24 mouse cellular contexts compared by ENCODE assay signal in genomic region chr16:13376947-13377486, GRCm38 (mm10).
A peak's percentile ranks its signal among the peaks of the same experiment; 100 is the strongest.
DNase-seq lines count a peak whose midpoint lies in the region; ATAC-seq and TF ChIP-seq lines count a peak whose summit lies in the region.
"Had no signal": no experiment of that assay in that cellular context is flagged by ENCODE, and none has a peak within 500 bp of the region (broad histone marks: within the 10 kb centered on the region; RNA-seq: fewer than 3 reads in every experiment).

No protein-coding gene starts in this region.

- no peak overlapping the region for H3K4me3 ChIP-seq in heart, adult 2 months
- H3K4me3 ChIP-seq in heart, embryonic 13.5 days = no peak overlapping the region
- H3K4me3 ChIP-seq in heart, postnatal 0 days (ENCODE audit: low read depth, low read length) = no peak overlapping the region
- no peak overlapping the region for H3K4me3 ChIP-seq in brown adipose tissue, adult 24 weeks (ENCODE audit: insufficient read depth, low read depth, low read length)
- H3K4me3 ChIP-seq in hindbrain, embryonic 12.5 days = no peak overlapping the region
- H3K4me3 ChIP-seq: embryonic facial prominence, embryonic 15.5 days; erythroblast, embryonic 14.5 days; forebrain, embryonic 10.5 days; hindbrain, embryonic 10.5 days; hindbrain, embryonic 15.5 days; kidney, embryonic 15.5 days had no signal

- no peak overlapping the region for H3K9ac ChIP-seq in heart, adult 2 months (ENCODE audit: low read depth, low read length)
- H3K9ac ChIP-seq in heart, embryonic 13.5 days = no peak overlapping the region
- no peak overlapping the region for H3K9ac ChIP-seq in heart, postnatal 0 days (replicated peaks; ENCODE audit: low read depth, low read length)
- H3K9ac ChIP-seq in hindbrain, embryonic 12.5 days = no peak overlapping the region
- H3K9ac ChIP-seq: embryonic facial prominence, embryonic 15.5 days; hindbrain, embryonic 15.5 days; kidney, embryonic 15.5 days had no signal

- intact Hi-C loops in heart, adult 2 months (cut with DNase I) = no loop called here
- intact Hi-C loops in heart, postnatal 14 days (cut with DNase I) = no loop called here

- H3K4me2 ChIP-seq in heart, embryonic 13.5 days = peak overlapping the region; percentile 27
- peak overlapping the region; percentile 37 for H3K4me2 ChIP-seq in heart, postnatal 0 days (ENCODE audit: low read depth, low read length)
- no peak overlapping the region for H3K4me2 ChIP-seq in hindbrain, embryonic 12.5 days (replicated peaks)
- H3K4me2 ChIP-seq: embryonic facial prominence, embryonic 15.5 days; hindbrain, embryonic 15.5 days; kidney, embryonic 15.5 days had no signal

- peaks cover 12% of the 10 kb centered on the region for H3K4me1 ChIP-seq in heart, adult 2 months (ENCODE audit: control insufficient read depth, insufficient read depth, low read length)
- peaks cover 22% of the 10 kb centered on the region for H3K4me1 ChIP-seq in heart, embryonic 13.5 days
- peaks cover 23% of the 10 kb centered on the region for H3K4me1 ChIP-seq in heart, postnatal 0 days (ENCODE audit: control insufficient read depth, insufficient read depth)
- H3K4me1 ChIP-seq in brown adipose tissue, adult 24 weeks (ENCODE audit: control insufficient read depth, insufficient read depth, insufficient read length, low read length) = peaks cover 14% of the 10 kb centered on the region
- H3K4me1 ChIP-seq in hindbrain, embryonic 12.5 days = peaks cover under 1% of the 10 kb centered on the region; the same call in 1 of the 2 replicates

- no peak for TF ChIP-seq EP300 in heart, adult 2 months (IDR thresholded peaks at IDR 0.05; ENCODE audit: insufficient read depth, low read depth, low read length)
- no peak for TF ChIP-seq EP300 in heart, postnatal 0 days (IDR thresholded peaks at IDR 0.05; ENCODE audit: low read depth)

- H3K27me3 ChIP-seq in heart, adult 2 months (ENCODE audit: control insufficient read depth, insufficient read depth, low read length) = no peaks in the 10 kb centered on the region
- H3K27me3 ChIP-seq in heart, embryonic 13.5 days (replicated peaks) = no peaks in the 10 kb centered on the region
- H3K27me3 ChIP-seq in heart, postnatal 0 days (ENCODE audit: control insufficient read depth, insufficient read depth, low read length) = no peaks in the 10 kb centered on the region
- H3K27me3 ChIP-seq in hindbrain, embryonic 12.5 days = no peaks in the 10 kb centered on the region
- H3K27me3 ChIP-seq: embryonic facial prominence, embryonic 15.5 days; hindbrain, embryonic 15.5 days; kidney, embryonic 15.5 days; Patski had no signal

- ATAC-seq in heart, embryonic 13.5 days (ENCODE audit: extremely low read depth, insufficient number of reproducible peaks, low FRiP score, low TSS enrichment) = no peak
- no peak for ATAC-seq in heart, postnatal 0 days (ENCODE audit: insufficient read depth, low read depth)
- ATAC-seq in hindbrain, embryonic 12.5 days (ENCODE audit: low FRiP score) = no peak
- ATAC-seq: forebrain, embryonic 14.5 days; intestine, embryonic 16.5 days; Patski had no signal

- WGBS in heart, adult 2 months = 56% methylated on average over 7 of the region's 7 CpGs
- WGBS in heart, embryonic 13.5 days = 29% methylated on average over 7 of the region's 7 CpGs
- WGBS in heart, postnatal 0 days = 30% methylated on average over 7 of the region's 7 CpGs
- WGBS in hindbrain, embryonic 12.5 days = 84% methylated on average over 7 of the region's 7 CpGs

- no peak for TF ChIP-seq POLR2A in heart, adult 2 months (IDR thresholded peaks at IDR 0.05; ENCODE audit: insufficient read depth, low read depth, low read length)

- H3K27ac ChIP-seq in heart, adult 2 months = peak overlapping the region; percentile 71
- peak overlapping the region; percentile 41 for H3K27ac ChIP-seq in heart, embryonic 13.5 days (replicated peaks)
- peak overlapping the region; percentile 49 for H3K27ac ChIP-seq in heart, postnatal 0 days (ENCODE audit: low read depth)
- H3K27ac ChIP-seq in brown adipose tissue, adult 24 weeks (replicated peaks; ENCODE audit: low read depth, low read length) = 0 out of 2 replicates have a peak overlapping the region, but pooled peaks have one; percentile 11
- no peak overlapping the region for H3K27ac ChIP-seq in hindbrain, embryonic 12.5 days
- H3K27ac ChIP-seq: embryonic facial prominence, embryonic 15.5 days; forebrain, embryonic 10.5 days; hindbrain, embryonic 10.5 days; hindbrain, embryonic 15.5 days; kidney, embryonic 15.5 days had no signal

- TF ChIP-seq CTCF in heart, adult 2 months (IDR thresholded peaks at IDR 0.05) = no peak
- no peak for TF ChIP-seq CTCF in heart, postnatal 0 days (IDR thresholded peaks at IDR 0.05; ENCODE audit: low read depth)

- no peak for DNase-seq in heart, adult 2 months
- no peak for DNase-seq in heart, postnatal 14 days
- DNase-seq in heart, postnatal 4 days = no peak
- no peak for DNase-seq in heart, postnatal 0 days (ENCODE audit: low spot score)
- DNase-seq in heart, adult 11 months = no peak
- DNase-seq: adrenal gland, adult 2 months; adrenal gland, postnatal 25 days; cerebellum, adult 11 months; cerebellum, adult 8-10 months; cerebellum, postnatal 14 days; embryo, embryonic 11 days; kidney, adult 2 months had no signal

- no peaks in the 10 kb centered on the region for H3K9me3 ChIP-seq in heart, embryonic 13.5 days
- H3K9me3 ChIP-seq in heart, postnatal 0 days (replicated peaks; ENCODE audit: control insufficient read depth, low read length) = no peaks in the 10 kb centered on the region
- H3K9me3 ChIP-seq in hindbrain, embryonic 12.5 days (replicated peaks) = no peaks in the 10 kb centered on the region
- H3K9me3 ChIP-seq: embryonic facial prominence, embryonic 15.5 days; forebrain, embryonic 10.5 days; hindbrain, embryonic 10.5 days; hindbrain, embryonic 15.5 days; kidney, embryonic 15.5 days had no signal

- no peaks in the 10 kb centered on the region for H3K79me2 ChIP-seq in heart, adult 2 months (replicated peaks; ENCODE audit: control insufficient read depth, insufficient read depth, low read length)

- H3K36me3 ChIP-seq in heart, adult 2 months (ENCODE audit: control insufficient read depth, insufficient read depth, low read length) = peaks cover 26% of the 10 kb centered on the region
- H3K36me3 ChIP-seq in heart, embryonic 13.5 days = peaks cover 3% of the 10 kb centered on the region; the same call in 1 of the 2 replicates
- H3K36me3 ChIP-seq in heart, postnatal 0 days (replicated peaks; ENCODE audit: control insufficient read depth, insufficient read depth, low read length) = peaks cover 14% of the 10 kb centered on the region; the same call in 1 of the 2 replicates
- H3K36me3 ChIP-seq in hindbrain, embryonic 12.5 days = no peaks in the 10 kb centered on the region
- H3K36me3 ChIP-seq: forebrain, embryonic 10.5 days; hindbrain, embryonic 10.5 days had no signal
